Mouse (Mus musculus) activated CD4-positive, CD25-positive, alpha-beta regulatory T cell, adult 4 months (primary cell): ENCODE measurements around the gene Acy3. TPM values are rescaled to one million over a fixed set of nuclear protein-coding genes. Genes with fewer than 3 reads are reported as not detected.

ENCODE experiments used
- polyA plus RNA-seq, 2 experiments: library from polyadenylated mRNA; unstranded; fragments of 100-300 nt; shearing (Covaris generic); gene quantifications; one replicate each; pipeline ENCODE4 v1.2.1; 2017

Gene Acy3
- polyA plus RNA-seq, 2 experiments from 2014 or later, result 1.2 to 1.6 TPM

Other genes starting within 250 kb of the Acy3 start
- gene Kmt5b, start 219.1 kb upstream of the Acy3 start, polyA plus RNA-seq, result 10 to 100 TPM; 25.0 to 32.4 TPM
- gene Chka, start 134.8 kb upstream of the Acy3 start, polyA plus RNA-seq, result 1 to 10 TPM; 3.0 to 3.2 TPM
- 10 to 100 TPM; 36.2 to 70.0 TPM for gene Tcirg1, start 79.4 kb upstream of the Acy3 start, polyA plus RNA-seq
- gene Ndufs8, start 73.8 kb upstream of the Acy3 start, polyA plus RNA-seq, result 100 to 1,000 TPM; 262 to 298 TPM
- gene Aldh3b1, start 56.8 kb upstream of the Acy3 start, polyA plus RNA-seq, result under 1 TPM in 1 of 2 experiments, not detected in 1; 0.83 TPM
- gene Unc93b1, start 51.4 kb upstream of the Acy3 start, polyA plus RNA-seq, result 10 to 100 TPM; 17.1 to 21.8 TPM
- not detected for gene Aldh3b3, start 27.9 kb upstream of the Acy3 start, polyA plus RNA-seq
- gene Aldh3b2, start 14.2 kb upstream of the Acy3 start, polyA plus RNA-seq, result not detected
- not detected for gene Tbx10, start 6.2 kb downstream of the Acy3 start, polyA plus RNA-seq
- 10 to 100 TPM; 17.3 to 17.8 TPM for gene Nudt8, start 14.0 kb downstream of the Acy3 start, polyA plus RNA-seq
- gene Gm49405, start 14.1 kb downstream of the Acy3 start, polyA plus RNA-seq, result under 1 TPM; 0.19 to 0.42 TPM
- 1 to 10 TPM in 1 of 2 experiments, under 1 TPM in 1; 0.45 to 1.5 TPM for gene Doc2g, start 16.7 kb downstream of the Acy3 start, polyA plus RNA-seq
- gene Ndufv1, start 26.2 kb downstream of the Acy3 start, polyA plus RNA-seq, result 100 to 1,000 TPM; 129 to 134 TPM
- gene Gstp1, start 51.4 kb downstream of the Acy3 start, polyA plus RNA-seq, result 100 to 1,000 TPM; 481 to 485 TPM
- 10 to 100 TPM; 11.1 to 23.5 TPM for gene Gstp2, start 59.5 kb downstream of the Acy3 start, polyA plus RNA-seq
- 100 to 1,000 TPM; 202 to 218 TPM for gene Gstp3, start 73.0 kb downstream of the Acy3 start, polyA plus RNA-seq
- gene Cabp2, start 95.0 kb downstream of the Acy3 start, polyA plus RNA-seq, result not detected
- gene Cdk2ap2, start 110.6 kb downstream of the Acy3 start, polyA plus RNA-seq, result 100 to 1,000 TPM; 372 to 419 TPM
- 10 to 100 TPM; 89.9 to 91.4 TPM for gene Pitpnm1, start 113.4 kb downstream of the Acy3 start, polyA plus RNA-seq
- gene Aip, start 139.3 kb downstream of the Acy3 start, polyA plus RNA-seq, result 100 to 1,000 TPM; 171 to 215 TPM
- not detected for gene Gpr152, start 153.2 kb downstream of the Acy3 start, polyA plus RNA-seq
- gene Cabp4, start 157.5 kb downstream of the Acy3 start, polyA plus RNA-seq, result 1 to 10 TPM; 1.1 to 1.4 TPM
- gene Coro1b, start 162.0 kb downstream of the Acy3 start, polyA plus RNA-seq, result 100 to 1,000 TPM; 212 to 255 TPM
- 1,000 to 10,000 TPM; 1,013 to 1,027 TPM for gene Ptprcap, start 167.0 kb downstream of the Acy3 start, polyA plus RNA-seq
- gene Rps6kb2, start 176.8 kb downstream of the Acy3 start, polyA plus RNA-seq, result 10 to 100 TPM; 21.9 to 25.0 TPM
- 1 to 10 TPM; 6.1 to 7.2 TPM for gene Carns1, start 188.9 kb downstream of the Acy3 start, polyA plus RNA-seq
- gene Tbc1d10c, start 204.7 kb downstream of the Acy3 start, polyA plus RNA-seq, result 100 to 1,000 TPM; 548 to 733 TPM
- gene Ppp1ca, start 205.5 kb downstream of the Acy3 start, polyA plus RNA-seq, result 1,000 to 10,000 TPM in 1 of 2 experiments, 100 to 1,000 TPM in 1; 945 to 1,075 TPM
- 10 to 100 TPM; 37.7 to 40.3 TPM for gene Rad9a, start 215.1 kb downstream of the Acy3 start, polyA plus RNA-seq
- 10 to 100 TPM; 19.7 to 29.7 TPM for gene Clcf1, start 227.7 kb downstream of the Acy3 start, polyA plus RNA-seq
- gene AC109138.7, start 227.8 kb downstream of the Acy3 start, polyA plus RNA-seq, result not detected
- 100 to 1,000 TPM; 117 to 151 TPM for gene Pold4, start 245.3 kb downstream of the Acy3 start, polyA plus RNA-seq